Comparison of ENCODE assay signal across 13 mouse cellular contexts in the genomic region with DNA sequence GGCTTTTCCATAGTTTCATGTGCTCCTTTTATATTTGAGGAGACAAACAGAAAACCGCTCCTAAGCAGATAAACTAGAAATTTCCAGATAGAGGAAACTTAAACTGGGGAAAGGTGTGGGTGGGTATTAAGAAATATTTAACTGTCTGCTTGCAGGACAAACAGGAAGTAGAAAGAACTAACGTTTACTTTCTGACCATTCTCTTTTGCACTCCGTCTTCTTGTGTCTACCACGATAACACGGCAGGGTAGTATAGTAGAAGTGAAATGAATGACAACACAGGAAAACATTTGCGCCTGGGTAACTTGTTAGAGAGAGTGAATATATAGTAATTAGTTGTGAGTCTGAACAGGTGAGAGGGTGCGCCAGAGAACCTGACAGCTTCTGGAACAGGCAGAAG. TPM values are rescaled to one million over a fixed set of nuclear protein-coding genes. Genes with fewer than 3 reads are reported as not detected.
"Had no signal": no experiment of that assay in that cellular context is flagged by ENCODE, and none has a peak within 500 bp of the region (broad histone marks: within the 10 kb centered on the region; RNA-seq: fewer than 3 reads in every experiment).

No protein-coding gene starts in this region.

- H3K36me3 ChIP-seq: embryonic facial prominence, embryonic 12.5 days; embryonic facial prominence, embryonic 13.5 days; embryonic facial prominence, embryonic 15.5 days; forebrain, embryonic 12.5 days; forebrain, embryonic 15.5 days; heart, embryonic 10.5 days had no signal

- H3K9me3 ChIP-seq: embryonic facial prominence, embryonic 10.5 days; embryonic facial prominence, embryonic 12.5 days; embryonic facial prominence, embryonic 13.5 days; embryonic facial prominence, embryonic 15.5 days; forebrain, embryonic 10.5 days; forebrain, embryonic 12.5 days; forebrain, embryonic 13.5 days; forebrain, embryonic 15.5 days; heart, embryonic 10.5 days had no signal

- H3K4me3 ChIP-seq: erythroblast, embryonic 14.5 days; heart, adult 2 months had no signal

- H3K9ac ChIP-seq: embryonic facial prominence, embryonic 12.5 days; embryonic facial prominence, embryonic 13.5 days; embryonic facial prominence, embryonic 15.5 days; forebrain, embryonic 12.5 days; forebrain, embryonic 13.5 days; forebrain, embryonic 15.5 days; forebrain, postnatal 0 days had no signal

- H3K27ac ChIP-seq: embryonic facial prominence, embryonic 10.5 days; embryonic facial prominence, embryonic 12.5 days; embryonic facial prominence, embryonic 13.5 days; embryonic facial prominence, embryonic 15.5 days; forebrain, embryonic 12.5 days; forebrain, embryonic 13.5 days; forebrain, embryonic 15.5 days; gastrocnemius, adult 2 months; heart, adult 2 months; heart, embryonic 10.5 days had no signal

- H3K27me3 ChIP-seq: embryonic facial prominence, embryonic 15.5 days; forebrain, embryonic 12.5 days; forebrain, embryonic 13.5 days; forebrain, embryonic 15.5 days had no signal

RNA-seq across cellular contexts. Expression of a gene that starts 42.2 kb away (rescaled TPM):
- polyA plus RNA-seq: heart, embryonic 10.5 days had no signal
